Mouse (Mus musculus): ENCODE results near the gene Ust. TPM values are rescaled to one million over a fixed set of nuclear protein-coding genes. Genes with fewer than 3 reads are reported as not detected.
"Not testable (repeated sequence)": the region's sequence is repeated elsewhere in the genome, so short reads cannot be mapped to it uniquely, and the experiment has no call there.

Ust gene
- total RNA-seq (2014; fragmentation: Nextera tagmentation) (not detected in 2 replicates), total RNA-seq (2017) (0.11 TPM in 1 of 2 replicates, not detected in the other), polyA plus RNA-seq (2012) (not detected in 2 replicates)

DNA sequence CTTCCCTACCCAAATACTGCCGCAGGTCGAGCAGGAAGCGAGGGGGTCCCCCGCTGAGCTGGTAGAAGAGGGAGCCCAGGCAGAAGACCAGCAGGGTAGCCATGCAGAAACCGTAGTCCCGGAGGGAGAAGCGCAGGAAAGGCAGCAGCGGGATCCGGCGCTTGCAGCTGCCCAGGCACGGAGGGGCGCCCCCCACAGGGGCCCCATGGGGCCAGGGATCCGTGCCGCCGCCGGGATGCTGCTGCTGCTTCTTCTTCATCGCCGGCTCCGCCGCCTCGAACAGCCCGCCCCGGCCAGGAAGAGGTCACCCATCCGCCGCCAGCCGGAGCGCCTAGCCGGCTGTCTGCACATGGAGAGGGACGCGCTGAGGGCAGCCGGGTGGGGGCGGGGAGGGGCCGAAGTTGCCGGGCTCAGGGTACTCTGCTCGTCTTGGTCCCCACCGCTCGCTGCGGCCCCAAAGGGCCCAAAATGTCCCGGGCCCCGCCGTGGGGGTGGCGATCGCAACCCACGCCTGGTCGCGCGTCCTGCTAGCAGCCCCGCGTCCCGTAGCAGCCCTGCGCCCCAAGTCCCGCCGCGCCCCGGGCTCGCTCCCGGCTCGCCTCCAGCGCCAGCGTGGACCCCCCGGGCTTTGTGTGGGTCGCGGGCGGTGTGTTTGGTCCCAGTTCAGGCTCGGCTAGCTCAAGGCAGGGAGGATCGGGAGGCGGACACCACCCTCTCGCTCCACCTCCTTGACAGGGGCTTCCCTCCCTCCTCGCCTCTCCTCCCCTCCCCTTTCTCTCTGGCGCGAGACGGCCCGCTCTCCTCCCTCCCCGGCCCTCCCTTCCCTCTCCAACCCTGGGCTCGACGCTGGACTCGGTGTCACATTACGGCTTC lies at the start of gene Ust:
Gene Ust (minus strand): TSS at position 685 of the 873 bp plus-strand sequence.
- no peak for TF ChIP-seq POLR2AphosphoS5 (IDR thresholded peaks at IDR 0.05; ENCODE audit: insufficient replicate concordance, low read depth, low read length)
- no peak within 1 kb of the TSS; the same call in 1 of the 2 replicates for H3K4me3 ChIP-seq (ENCODE audit: low read depth, low read length)
- no peaks in the 10 kb centered on the region for H3K4me1 ChIP-seq (ENCODE audit: insufficient read depth, low read depth, low read length)
- no peaks in the 10 kb centered on the region for H3K36me3 ChIP-seq (replicated peaks)
- ATAC-seq (ENCODE audit: extremely low read depth, insufficient number of reproducible peaks, low FRiP score, poor library complexity, severe bottlenecking): no peak
- H3K27me3 ChIP-seq (ENCODE audit: insufficient read depth, low read length): no peaks in the 10 kb centered on the region
- peaks cover 47% of the 10 kb centered on the region for H3K9me3 ChIP-seq (replicated peaks)
- DNase-seq (ENCODE audit: low spot score): no peak

DNA sequence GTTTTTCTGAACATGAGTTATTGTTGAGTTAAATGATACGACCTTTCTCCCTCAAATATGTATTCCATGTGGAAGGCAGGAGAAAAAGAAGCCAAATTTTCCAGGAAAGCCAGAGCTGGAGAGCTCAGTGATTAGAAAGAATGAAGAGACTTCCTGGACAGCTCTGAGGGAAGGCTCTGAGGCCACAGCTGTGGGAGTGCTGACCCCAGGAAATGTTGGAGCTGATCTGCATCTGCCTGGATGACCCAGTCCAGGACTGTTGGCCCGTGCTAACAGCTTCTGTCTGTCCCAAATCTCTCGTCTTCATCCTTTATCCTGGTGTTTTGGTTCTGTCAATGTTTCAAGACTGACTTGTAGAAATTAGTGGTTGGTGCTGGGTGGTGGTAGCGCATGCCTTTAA lies 42.7 kb upstream of the Ust start:
- TF ChIP-seq POLR2AphosphoS5 (IDR thresholded peaks at IDR 0.05; ENCODE audit: insufficient replicate concordance, low read depth, low read length): no peak
- TF ChIP-seq GATA2 (IDR thresholded peaks at IDR 0.05; ENCODE audit: borderline replicate concordance, low read depth, low read length): no peak
- no peak for TF ChIP-seq CTCF (IDR thresholded peaks at IDR 0.05; ENCODE audit: low read depth, low read length)
- no peak for TF ChIP-seq TAL1 (conservative IDR thresholded peaks at IDR 0.05; ENCODE audit: low read depth, low read length)
- TF ChIP-seq GATA1 (IDR thresholded peaks at IDR 0.05; ENCODE audit: borderline replicate concordance, low read length): no peak
- Histone ChIP-seq H3K9me3 (replicated peaks) (peaks cover 7% of the 10 kb centered on the region), H3K4me3 (ENCODE audit: low read depth, low read length) (no peak overlapping the region), H3K27me3 (ENCODE audit: insufficient read depth, low read length) (no peaks in the 10 kb centered on the region), H3K4me1 (ENCODE audit: insufficient read depth, low read depth, low read length) (no peaks in the 10 kb centered on the region), H3K36me3 (replicated peaks) (no peaks in the 10 kb centered on the region)
- DNase-seq (ENCODE audit: low spot score) (no peak), ATAC-seq (ENCODE audit: extremely low read depth, insufficient number of reproducible peaks, low FRiP score, poor library complexity, severe bottlenecking) (no peak)

DNA sequence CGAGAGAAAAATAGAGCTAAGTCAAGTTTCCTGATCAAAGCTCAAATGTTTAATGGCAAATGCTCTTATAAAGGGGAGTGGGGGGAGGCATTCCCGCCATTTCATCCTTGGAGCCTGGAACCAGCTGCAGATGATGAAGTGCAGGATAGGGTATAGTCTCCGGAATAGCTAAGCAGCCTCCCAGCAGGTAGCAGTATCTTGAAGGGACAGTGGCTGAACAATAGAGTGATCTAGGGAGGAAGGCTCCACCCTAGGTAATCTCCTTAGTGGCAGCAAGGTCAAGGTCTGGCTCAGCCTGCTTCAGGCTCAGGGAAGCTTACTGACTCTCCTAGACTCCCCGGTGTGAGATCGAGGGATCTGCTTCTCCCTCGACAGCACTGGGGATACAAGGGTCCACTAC lies 40.9 kb upstream of the Ust start:
- H3K4me1 ChIP-seq (ENCODE audit: insufficient read depth, low read depth, low read length); DNase-seq (ENCODE audit: low spot score): not testable (repeated sequence)

DNA sequence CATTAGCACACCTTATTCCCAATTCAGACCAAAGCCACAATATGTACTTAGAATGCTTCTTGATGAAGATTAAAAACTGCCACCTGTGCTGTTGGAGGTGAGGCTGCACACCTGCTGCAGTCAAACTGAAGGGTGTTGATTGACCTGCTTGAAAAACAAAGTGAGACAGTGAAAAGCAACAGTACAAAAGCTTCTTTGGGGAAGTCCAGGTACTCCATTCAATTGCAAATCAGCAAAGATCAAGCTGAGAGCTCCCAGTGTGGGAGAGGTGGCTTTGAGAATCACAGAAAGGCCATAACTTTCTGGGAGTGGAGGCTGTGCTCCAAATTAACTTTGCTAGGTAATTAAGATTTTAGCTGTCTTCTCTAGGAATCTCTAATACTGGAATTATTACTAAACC lies 33.6 kb upstream of the Ust start:
- not testable (repeated sequence) for H3K36me3 ChIP-seq (replicated peaks); H3K4me1 ChIP-seq (ENCODE audit: insufficient read depth, low read depth, low read length); DNase-seq (ENCODE audit: low spot score); H3K4me3 ChIP-seq (ENCODE audit: low read depth, low read length); H3K27me3 ChIP-seq (ENCODE audit: insufficient read depth, low read length); ATAC-seq (ENCODE audit: extremely low read depth, insufficient number of reproducible peaks, low FRiP score, poor library complexity, severe bottlenecking)
- peaks cover 13% of the 10 kb centered on the region for H3K9me3 ChIP-seq (replicated peaks)

More for the DNA sequence above, 40.9 kb upstream of the Ust start:
- ATAC-seq (ENCODE audit: extremely low read depth, insufficient number of reproducible peaks, low FRiP score, poor library complexity, severe bottlenecking); H3K27me3 ChIP-seq (ENCODE audit: insufficient read depth, low read length); H3K36me3 ChIP-seq (replicated peaks); H3K4me3 ChIP-seq (ENCODE audit: low read depth, low read length); H3K9me3 ChIP-seq (replicated peaks): not testable (repeated sequence)

DNA sequence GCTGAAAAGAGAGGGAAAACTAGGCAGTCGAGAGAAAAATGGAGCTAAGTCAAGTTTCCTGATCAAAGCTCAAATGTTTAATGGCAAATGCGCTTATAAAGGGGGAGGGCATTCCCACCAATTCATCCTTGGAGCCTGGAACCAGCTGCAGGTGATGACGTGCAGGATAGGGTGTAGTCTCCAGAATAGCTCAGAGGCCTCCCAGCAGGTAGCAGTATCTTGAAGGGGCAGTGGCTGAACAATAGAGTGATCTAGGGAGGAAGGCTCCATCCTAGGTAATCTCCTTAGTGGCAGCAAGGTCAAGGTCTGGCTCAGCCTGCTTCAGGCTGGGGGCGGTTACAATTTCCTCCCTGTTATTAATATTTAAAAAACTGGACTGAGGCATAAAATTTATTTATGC lies 33.0 kb upstream of the Ust start:
- not testable (repeated sequence) for DNase-seq (ENCODE audit: low spot score); H3K4me1 ChIP-seq (ENCODE audit: insufficient read depth, low read depth, low read length); H3K4me3 ChIP-seq (ENCODE audit: low read depth, low read length); H3K27me3 ChIP-seq (ENCODE audit: insufficient read depth, low read length); H3K36me3 ChIP-seq (replicated peaks); ATAC-seq (ENCODE audit: extremely low read depth, insufficient number of reproducible peaks, low FRiP score, poor library complexity, severe bottlenecking)
- H3K9me3 ChIP-seq (replicated peaks): peaks cover 13% of the 10 kb centered on the region

DNA sequence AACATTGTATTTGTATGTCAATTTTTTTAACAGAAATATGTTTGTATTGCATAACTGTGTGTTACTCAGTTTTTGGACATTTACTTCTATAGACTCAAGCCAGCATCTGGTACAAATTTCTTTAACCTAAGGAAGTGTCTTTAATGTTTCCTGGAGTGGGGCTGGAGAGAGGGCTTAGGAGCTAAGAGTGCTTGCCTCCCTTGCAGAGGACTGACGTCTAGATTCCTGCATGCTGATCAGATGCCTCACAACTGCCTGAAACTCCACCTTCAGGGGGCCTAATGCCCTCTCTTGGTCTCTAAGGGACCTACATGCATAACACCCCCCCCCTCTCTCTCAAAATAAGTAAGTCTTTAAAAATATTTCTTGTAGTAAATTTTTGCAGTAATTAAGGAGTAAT lies 22.9 kb upstream of the Ust start:
- Histone ChIP-seq H3K4me3 (ENCODE audit: low read depth, low read length) (no peak overlapping the region), H3K4me1 (ENCODE audit: insufficient read depth, low read depth, low read length) (no peaks in the 10 kb centered on the region), H3K27me3 (ENCODE audit: insufficient read depth, low read length) (no peaks in the 10 kb centered on the region), H3K9me3 (replicated peaks) (peaks cover 22% of the 10 kb centered on the region), H3K36me3 (replicated peaks) (no peaks in the 10 kb centered on the region)
- no peak for ATAC-seq (ENCODE audit: extremely low read depth, insufficient number of reproducible peaks, low FRiP score, poor library complexity, severe bottlenecking)
- TF ChIP-seq GATA1 (IDR thresholded peaks at IDR 0.05; ENCODE audit: borderline replicate concordance, low read length) (no peak), POLR2AphosphoS5 (IDR thresholded peaks at IDR 0.05; ENCODE audit: insufficient replicate concordance, low read depth, low read length) (no peak), CTCF (IDR thresholded peaks at IDR 0.05; ENCODE audit: low read depth, low read length) (no peak), GATA2 (IDR thresholded peaks at IDR 0.05; ENCODE audit: borderline replicate concordance, low read depth, low read length) (no peak), TAL1 (conservative IDR thresholded peaks at IDR 0.05; ENCODE audit: low read depth, low read length) (no peak)
- DNase-seq (ENCODE audit: low spot score): no peak

DNA sequence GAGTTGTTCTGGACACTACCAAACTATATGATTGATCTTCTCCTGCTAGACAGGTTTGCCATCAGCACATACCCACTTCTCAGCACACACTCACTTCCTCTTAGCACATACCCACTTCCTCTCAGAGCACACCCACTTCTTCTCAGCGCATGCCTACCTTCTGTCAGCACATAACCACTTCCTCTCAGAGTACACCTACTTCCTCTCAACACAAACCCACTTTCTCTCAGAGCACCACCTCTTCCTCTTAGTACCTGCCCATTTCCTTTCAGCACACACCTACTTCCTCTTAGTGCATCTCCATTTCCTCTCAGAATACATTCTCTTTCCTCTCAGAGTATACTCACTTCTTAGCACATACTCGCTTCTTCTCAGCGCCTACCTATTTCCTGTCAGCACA lies 16.8 kb upstream of the Ust start:
- Histone ChIP-seq H3K4me1 (ENCODE audit: insufficient read depth, low read depth, low read length) (no peaks in the 10 kb centered on the region), H3K9me3 (replicated peaks) (peaks cover 27% of the 10 kb centered on the region), H3K4me3 (ENCODE audit: low read depth, low read length) (no peak overlapping the region), H3K36me3 (replicated peaks) (no peaks in the 10 kb centered on the region), H3K27me3 (ENCODE audit: insufficient read depth, low read length) (no peaks in the 10 kb centered on the region)
- ATAC-seq (ENCODE audit: extremely low read depth, insufficient number of reproducible peaks, low FRiP score, poor library complexity, severe bottlenecking) (no peak), DNase-seq (ENCODE audit: low spot score) (no peak)
- TF ChIP-seq POLR2AphosphoS5 (IDR thresholded peaks at IDR 0.05; ENCODE audit: insufficient replicate concordance, low read depth, low read length) (no peak), TAL1 (conservative IDR thresholded peaks at IDR 0.05; ENCODE audit: low read depth, low read length) (no peak), GATA2 (IDR thresholded peaks at IDR 0.05; ENCODE audit: borderline replicate concordance, low read depth, low read length) (no peak), CTCF (IDR thresholded peaks at IDR 0.05; ENCODE audit: low read depth, low read length) (no peak), GATA1 (IDR thresholded peaks at IDR 0.05; ENCODE audit: borderline replicate concordance, low read length) (no peak)

Measured in G1E (cell line).